Mouse (Mus musculus): ENCODE measurements at regions not wholly inside any gene's neighbourhood (a gene's known extent, or its start where the extent isn't known, plus 50 kb on each side); places are given as distances from the start of the nearest gene placed in this dataset.

DNA sequence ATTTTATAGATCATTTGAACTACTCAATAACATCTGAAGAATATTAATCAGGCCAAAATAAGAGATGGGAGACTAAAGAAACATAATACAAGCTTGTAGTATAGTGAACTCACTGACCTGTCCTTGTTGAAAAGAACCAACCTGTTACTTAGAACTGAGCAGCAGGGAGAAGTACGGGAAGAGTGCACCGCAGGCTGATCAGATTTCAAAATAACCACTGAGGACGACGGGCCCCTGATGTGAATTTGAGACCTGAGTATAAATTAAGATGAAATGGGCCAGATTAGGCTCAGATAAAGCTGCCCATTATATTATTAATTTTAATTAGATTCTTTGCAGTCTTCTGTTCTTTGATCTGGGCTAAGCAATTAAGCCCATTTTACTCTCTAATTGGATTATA is 391.2 kb upstream of the Tyrp1 start:
- CTCF ChIA-PET: no interaction called here

DNA sequence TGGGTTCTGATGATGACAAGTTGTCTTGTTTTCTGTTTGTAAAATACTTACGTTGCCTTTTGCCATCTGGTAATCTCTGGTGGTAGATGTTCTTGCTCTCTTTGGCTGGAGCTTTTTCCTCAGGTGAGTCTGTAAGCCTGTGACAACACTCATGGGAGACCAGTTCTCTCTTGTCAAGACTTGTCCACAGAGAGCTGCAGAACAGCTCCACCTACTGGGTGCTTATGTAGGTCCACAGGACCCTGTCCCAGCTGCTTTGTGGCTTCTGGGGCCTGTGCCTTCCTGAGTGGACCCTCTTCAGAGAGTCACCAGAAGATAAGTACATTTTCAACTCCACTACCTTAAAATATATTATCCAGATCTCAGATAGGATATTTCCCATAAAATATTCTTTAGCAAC is 370.3 kb upstream of the Tyrp1 start:
- ChIA-PET CTCF (interaction anchor here in 2 of 4 experiments (0.5 kb wide), 2 partner anchors 279 to 1024 kb away, joined by 6 to 12 read pairs; no protein-coding TSS in a partner anchor), POLR2A (interaction anchor here in 1 of 4 experiments (0.6 kb wide), 1 partner anchor 125 kb away, joined by 3 read pairs; no protein-coding TSS in a partner anchor)

More for the DNA sequence above, 391.2 kb upstream of the Tyrp1 start:
- POLR2A ChIA-PET: no interaction called here

GRCm38 (mm10) chr4:80475736-80476478 is 358.0 kb upstream of the Tyrp1 start:
- ChIA-PET POLR2A (no interaction called here), CTCF (no interaction called here)

DNA sequence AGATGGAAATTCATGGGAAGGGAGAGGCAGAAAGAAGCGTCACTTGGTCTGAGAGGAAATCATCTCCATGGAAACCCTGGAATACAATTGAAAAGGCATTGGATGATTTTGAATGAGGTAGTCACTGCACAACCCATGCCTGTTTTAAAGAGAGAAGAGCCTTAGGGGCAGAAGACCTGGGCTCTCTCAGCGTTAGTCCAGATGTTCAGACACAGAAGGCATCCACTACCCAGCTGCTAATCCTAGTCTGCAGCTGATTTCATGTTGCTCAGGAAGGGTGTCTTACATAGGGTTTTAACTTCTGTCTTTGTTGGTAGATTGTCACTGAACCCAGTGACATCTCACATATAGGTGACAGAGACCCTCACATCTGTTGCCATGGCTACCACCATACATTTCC is 318.8 kb upstream of the Tyrp1 start:
- ChIA-PET CTCF (no interaction called here), POLR2A (no interaction called here)

GRCm38 (mm10) chr4:80517476-80518285 is 316.2 kb upstream of the Tyrp1 start:
- CTCF ChIA-PET: interaction anchor here in 1 of 4 experiments (0.8 kb wide), 1 partner anchor 31 kb away, joined by 3 read pairs; no protein-coding TSS in a partner anchor
- POLR2A ChIA-PET: interaction anchor here in 1 of 4 experiments (0.6 kb wide), 1 partner anchor 12 kb away, joined by 4 read pairs; no protein-coding TSS in a partner anchor

DNA sequence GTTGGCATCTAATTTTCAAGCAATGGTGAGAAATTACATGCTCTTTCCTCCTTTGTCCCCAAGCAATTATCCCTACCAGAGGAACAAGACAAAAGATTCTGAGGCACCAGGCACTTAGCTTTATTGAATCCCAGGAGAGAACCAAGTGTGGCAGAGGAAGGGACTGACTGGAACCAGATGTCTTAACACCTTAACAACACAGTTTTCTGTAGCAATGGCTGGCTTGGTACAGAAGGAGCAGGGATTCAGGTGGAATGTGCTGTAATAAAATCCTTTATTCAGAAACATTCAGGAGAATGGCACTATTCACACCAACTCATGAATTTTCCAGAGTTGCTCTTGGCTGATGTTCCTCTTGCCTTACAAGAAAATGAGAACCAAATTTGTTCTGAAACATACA is 315.3 kb upstream of the Tyrp1 start:
- CTCF ChIA-PET: no interaction called here
- POLR2A ChIA-PET: no interaction called here

DNA sequence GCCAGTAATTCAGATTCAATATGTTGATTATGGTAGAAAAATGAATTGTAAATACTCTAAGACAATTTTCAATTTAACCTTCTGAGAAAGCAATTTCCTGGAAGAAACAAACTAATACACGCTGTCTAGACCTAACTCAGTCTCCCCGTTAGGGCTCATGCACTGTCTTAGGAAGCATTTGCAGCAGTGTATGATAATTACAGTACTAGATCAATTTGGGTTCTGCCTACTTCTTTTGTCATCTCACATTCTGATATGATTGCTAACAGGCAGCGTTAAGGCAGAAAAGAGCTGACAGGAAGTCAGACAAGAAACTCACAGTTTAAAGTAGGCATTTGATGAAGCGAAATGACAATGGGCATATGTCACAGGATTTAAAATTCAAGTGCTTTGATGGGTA is 294.1 kb upstream of the Tyrp1 start:
- POLR2A ChIA-PET: no interaction called here
- CTCF ChIA-PET: no interaction called here

- CTCF ChIA-PET: no interaction called here
- POLR2A ChIA-PET: interaction anchor here in 1 of 4 experiments (0.7 kb wide), 1 partner anchor 65 kb away, joined by 3 read pairs; no protein-coding TSS in a partner anchor
Observed at GRCm38 (mm10) chr4:80545086-80545485, 288.8 kb upstream of the Tyrp1 start.

DNA sequence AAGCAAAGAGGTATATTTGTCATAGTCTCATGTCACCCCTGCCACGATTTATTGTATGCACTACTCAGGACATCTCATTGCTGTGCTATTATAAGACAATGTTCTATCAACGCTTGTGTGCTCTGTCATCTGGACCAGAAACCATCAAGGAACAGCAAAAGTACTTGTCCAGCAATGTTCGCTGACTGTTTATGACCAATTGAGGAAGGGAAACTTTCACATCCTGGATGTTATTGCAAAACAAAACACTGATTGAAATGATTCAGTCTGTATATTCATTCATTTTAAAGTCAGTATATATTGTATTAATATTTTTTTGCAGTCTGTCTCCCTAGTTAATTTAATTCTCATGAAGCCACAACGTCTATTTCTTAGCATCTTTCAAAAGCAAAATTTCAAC is 244.5 kb upstream of the Tyrp1 start:
- ChIA-PET CTCF (no interaction called here), POLR2A (interaction anchor here in 1 of 4 experiments (0.6 kb wide), 1 partner anchor 126 kb away, joined by 3 read pairs; no protein-coding TSS in a partner anchor)

DNA sequence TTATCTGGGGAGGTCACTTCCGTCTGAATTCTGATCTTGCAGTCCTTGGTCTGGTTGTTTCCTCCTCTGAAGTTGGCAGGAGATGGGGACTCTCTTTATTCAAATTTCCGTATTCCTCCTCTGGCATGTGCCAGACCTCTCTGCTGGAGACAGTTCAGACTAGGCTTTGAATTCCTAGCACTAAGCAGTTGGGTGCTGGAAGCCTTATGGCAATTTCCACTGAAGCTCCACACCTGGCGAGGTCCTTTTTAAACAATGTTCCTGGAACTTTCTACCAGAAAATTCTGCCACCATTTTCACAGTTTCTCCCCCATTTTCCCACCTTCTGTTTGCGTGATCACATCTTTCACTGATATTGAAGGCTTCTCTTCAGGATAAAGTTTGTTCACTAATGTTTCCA is 205.7 kb upstream of the Tyrp1 start:
- ChIA-PET POLR2A (no interaction called here), CTCF (no interaction called here)

DNA sequence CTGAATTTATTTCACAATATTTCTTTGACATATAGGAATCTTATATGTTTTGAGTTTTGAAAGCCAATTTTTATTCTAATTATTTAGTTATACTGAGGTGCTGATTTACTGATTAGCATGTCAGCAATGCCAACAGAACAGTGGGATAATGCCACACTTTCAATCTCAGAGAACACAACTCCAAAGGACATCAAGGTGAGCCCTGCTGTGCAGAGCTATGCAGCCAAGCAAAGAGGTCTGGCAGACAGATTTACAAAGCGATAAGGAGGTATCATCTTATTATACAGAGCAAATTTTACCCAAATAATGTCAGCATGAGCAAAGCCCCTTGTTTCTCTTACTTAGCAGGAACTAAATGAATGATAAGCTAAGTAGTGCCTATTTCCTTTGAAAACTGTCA is 204.7 kb upstream of the Tyrp1 start:
- POLR2A ChIA-PET: no interaction called here
- CTCF ChIA-PET: no interaction called here

GRCm38 (mm10) chr4:80630260-80630659 is 203.7 kb upstream of the Tyrp1 start:
- POLR2A ChIA-PET: no interaction called here
- CTCF ChIA-PET: no interaction called here

DNA sequence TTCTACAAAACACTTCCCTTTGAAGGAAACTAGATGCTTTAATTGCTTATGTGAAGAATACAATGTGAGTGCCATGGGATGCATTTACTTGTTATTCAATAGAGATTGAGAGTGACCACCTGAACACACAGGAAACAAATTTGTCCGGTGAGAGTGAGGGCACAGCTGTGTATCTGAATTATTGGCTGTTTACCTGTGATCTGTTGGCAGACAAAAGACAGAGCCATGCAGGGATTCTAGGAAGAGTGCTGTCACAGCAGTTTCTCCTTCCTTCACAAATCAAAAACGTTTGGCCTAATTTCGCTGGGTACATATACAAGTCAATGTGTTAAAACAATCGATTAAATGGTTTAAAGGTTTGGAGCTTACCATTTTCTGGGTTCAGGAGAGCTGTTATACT is 202.9 kb upstream of the Tyrp1 start:
- POLR2A ChIA-PET: no interaction called here
- CTCF ChIA-PET: no interaction called here

DNA sequence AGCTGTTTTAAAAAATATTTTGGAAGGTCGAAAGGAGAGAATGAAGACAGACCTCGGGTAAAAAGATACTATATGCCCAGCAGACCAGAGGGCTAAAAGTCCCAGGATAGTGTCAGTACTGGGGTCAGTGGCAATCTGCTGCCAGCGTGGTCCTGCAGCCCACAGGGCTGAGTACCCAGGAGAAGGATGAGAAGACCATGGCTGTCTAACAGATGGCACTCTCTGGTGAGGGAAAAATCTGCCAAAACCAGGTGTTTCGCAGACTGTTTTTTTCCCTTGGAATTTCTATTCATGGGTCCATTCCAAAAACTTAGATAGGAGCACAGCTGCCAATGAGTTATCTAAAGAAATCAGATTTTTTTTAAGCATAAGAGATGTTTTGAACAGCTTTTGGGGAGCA is 202.5 kb upstream of the Tyrp1 start:
- ChIA-PET POLR2A (no interaction called here), CTCF (no interaction called here)

DNA sequence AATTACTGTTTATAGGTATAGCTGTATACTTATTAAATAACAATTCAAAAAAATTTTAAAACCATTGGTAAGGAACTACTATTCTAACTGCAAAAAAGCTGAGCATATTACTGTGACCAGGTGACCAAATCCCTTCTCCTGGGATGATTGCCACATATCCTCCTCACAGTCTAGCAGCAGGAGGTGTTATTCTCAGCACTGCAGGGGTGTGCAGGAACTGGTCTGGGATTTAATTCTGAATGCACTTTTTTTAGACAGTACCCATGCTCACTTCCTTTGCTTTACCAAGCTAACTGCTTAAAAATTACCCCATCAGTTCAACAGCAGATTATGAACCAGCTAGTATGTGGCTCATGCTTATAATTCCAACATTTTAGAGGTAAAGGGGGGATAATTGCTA is 195.5 kb upstream of the Tyrp1 start:
- CTCF ChIA-PET: no interaction called here
- POLR2A ChIA-PET: no interaction called here

Data from embryonic stem cell, embryonic (primary cell).